Mouse (Mus musculus): Measurements from ENCODE around the gene Gm20388.

DNA sequence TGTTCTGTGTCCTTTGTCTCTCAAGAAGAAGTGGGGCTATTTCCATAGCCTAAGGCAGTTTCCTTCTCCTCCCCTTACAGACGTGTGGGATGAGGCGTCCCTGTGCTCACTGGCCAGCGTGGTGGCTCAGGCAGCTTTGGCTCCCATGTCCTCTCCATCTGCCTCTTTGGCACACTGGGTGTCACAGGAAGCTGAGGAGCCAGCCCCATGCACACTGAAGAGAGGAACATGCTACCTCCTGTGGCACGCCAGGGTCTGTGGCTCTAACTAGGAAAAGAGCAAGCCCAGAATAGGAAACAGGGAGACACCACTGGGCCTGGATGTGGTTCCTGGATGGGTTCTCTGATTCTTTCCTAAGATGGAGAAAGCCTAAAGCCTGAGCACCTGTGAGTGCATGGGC lies 2138.6 kb downstream of the Gm20388 start:
- no peak for TF ChIP-seq CTCF (conservative IDR thresholded peaks at IDR 0.05; ENCODE audit: insufficient read depth, insufficient read length, low read depth, low read length)
- no peak for TF ChIP-seq POLR2A (IDR thresholded peaks at IDR 0.05; ENCODE audit: low read depth, low read length)

All from kidney, adult 2 months (tissue).